8 mouse cellular contexts compared by ENCODE assay signal in genomic region chr7:45720413-45721233, GRCm38 (mm10). TPM values are rescaled to one million over a fixed set of nuclear protein-coding genes. Genes with fewer than 3 reads are reported as not detected.
DNase-seq lines count a peak whose midpoint lies in the region; ATAC-seq and TF ChIP-seq lines count a peak whose summit lies in the region.

Gene Fam83e (plus strand): TSS chr7:45721212.

- intact Hi-C loops in left cerebral cortex, postnatal 36 days (cut with DNase I) = no loop called here

- TF ChIP-seq RAD21 in CH12.LX (IDR thresholded peaks at IDR 0.05; ENCODE audit: low read depth, low read length) = no peak

- WGBS in heart, embryonic 11.5 days (ENCODE audit: insufficient replicate concordance) = 84% methylated on average over 14 of the region's 14 CpGs
- 82% methylated on average over 14 of the region's 14 CpGs for WGBS in liver, embryonic 11.5 days

- no peaks in the 10 kb centered on the region for H3K27me3 ChIP-seq in heart, embryonic 11.5 days (ENCODE audit: control insufficient read depth, insufficient read depth, low read length)
- H3K27me3 ChIP-seq in CH12.LX (replicated peaks) = no peaks in the 10 kb centered on the region
- H3K27me3 ChIP-seq in liver, embryonic 11.5 days (replicated peaks; ENCODE audit: control insufficient read depth, insufficient read depth, low read length) = no peaks in the 10 kb centered on the region

- H3K9me3 ChIP-seq in heart, embryonic 11.5 days (replicated peaks; ENCODE audit: control insufficient read depth, low read length) = no peaks in the 10 kb centered on the region
- no peaks in the 10 kb centered on the region for H3K9me3 ChIP-seq in CH12.LX (replicated peaks; ENCODE audit: low read length)
- H3K9me3 ChIP-seq in liver, embryonic 11.5 days (ENCODE audit: control insufficient read depth, low read length) = no peaks in the 10 kb centered on the region

- H3K79me2 ChIP-seq in CH12.LX (replicated peaks; ENCODE audit: control insufficient read depth, extremely low read depth, insufficient read depth, poor library complexity, severe bottlenecking) = peaks cover 35% of the 10 kb centered on the region

- no peak within 1 kb of the TSS for H3K4me3 ChIP-seq in heart, embryonic 11.5 days (ENCODE audit: low read depth, low read length)
- peak within 1 kb of the TSS in 1 of 3 experiments; percentile 100 for H3K4me3 ChIP-seq in CH12.LX (replicated peaks in 1 of 3; ENCODE audit: low read depth in 2 of 3, low read length in 2 of 3, poor library complexity in 1 of 3)
- peak within 1 kb of the TSS; percentile 71 for H3K4me3 ChIP-seq in liver, embryonic 11.5 days (ENCODE audit: low read depth, low read length)

- 0 out of 2 replicates have a peak within 1 kb of the TSS, but pooled peaks have one; percentile 22 for H3K9ac ChIP-seq in heart, embryonic 11.5 days (ENCODE audit: low read depth, low read length)
- 0 out of 2 replicates have a peak within 1 kb of the TSS, but pooled peaks have one; percentile 98 for H3K9ac ChIP-seq in CH12.LX (ENCODE audit: insufficient read depth, low read depth)
- no peak within 1 kb of the TSS for H3K9ac ChIP-seq in liver, embryonic 11.5 days (ENCODE audit: low read depth, low read length)

- ATAC-seq in heart, embryonic 11.5 days (replicated peaks; ENCODE audit: insufficient number of reproducible peaks, low FRiP score, low TSS enrichment) = no peak
- no peak for ATAC-seq in liver, embryonic 11.5 days (replicated peaks; ENCODE audit: low FRiP score)
- no peak for ATAC-seq in frontal cortex, adult (ENCODE audit: low TSS enrichment)

- H3K4me1 ChIP-seq in heart, embryonic 11.5 days (ENCODE audit: control insufficient read depth, insufficient read depth, low read length) = peaks cover 28% of the 10 kb centered on the region
- peaks cover 7 to 32% of the 10 kb centered on the region in 2 experiments; a peak in 3 of 4 replicates for H3K4me1 ChIP-seq in CH12.LX (ENCODE audit: control insufficient read depth in 1 of 2, insufficient read depth in 2 of 2)
- peaks cover 29% of the 10 kb centered on the region for H3K4me1 ChIP-seq in liver, embryonic 11.5 days (replicated peaks; ENCODE audit: control insufficient read depth, insufficient read depth, low read length)

- no peak for TF ChIP-seq EP300 in CH12.LX (IDR thresholded peaks at IDR 0.05; ENCODE audit: low read length)

- no peak within 1 kb of the TSS for H3K4me2 ChIP-seq in heart, embryonic 11.5 days
- H3K4me2 ChIP-seq in CH12.LX (ENCODE audit: insufficient read depth, low read depth, poor library complexity, severe bottlenecking) = peak within 1 kb of the TSS; percentile 39; the same call in 1 of the 2 replicates
- H3K4me2 ChIP-seq in liver, embryonic 11.5 days = peak within 1 kb of the TSS; percentile 86

- no peak within 1 kb of the TSS for H3K27ac ChIP-seq in heart, embryonic 11.5 days (ENCODE audit: low read depth, low read length)
- 0 out of 2 replicates have a peak within 1 kb of the TSS, but pooled peaks have one; percentile 4 for H3K27ac ChIP-seq in CH12.LX (ENCODE audit: insufficient read depth, low read depth)
- peak within 1 kb of the TSS; percentile 8; the same call in 1 of the 2 replicates for H3K27ac ChIP-seq in liver, embryonic 11.5 days (ENCODE audit: low read depth, low read length)

- no peak; the same call in 1 of the 2 replicates for TF ChIP-seq POLR2A in CH12.LX (IDR thresholded peaks at IDR 0.05; ENCODE audit: low read depth, low read length)
- no peak for TF ChIP-seq POLR2A in brain, embryonic 14.5 days (IDR thresholded peaks at IDR 0.05; ENCODE audit: borderline replicate concordance, extremely low read depth, insufficient read depth, insufficient read length, poor library complexity, severe bottlenecking)

- peak in 1 of 2 experiments; percentile 26; a peak in 2 of 4 replicates for TF ChIP-seq CTCF in CH12.LX (conservative IDR thresholded peaks at IDR 0.05 in 1 of 2, IDR thresholded peaks at IDR 0.05 in 1 of 2; ENCODE audit: low read depth in 2 of 2, low read length in 2 of 2)
- TF ChIP-seq CTCF in brain, embryonic 14.5 days (IDR thresholded peaks at IDR 0.05; ENCODE audit: borderline replicate concordance, extremely low read depth, insufficient read depth, insufficient read length) = peak; percentile 23; the same call in 1 of the 2 replicates

- H3K36me3 ChIP-seq in heart, embryonic 11.5 days (ENCODE audit: control insufficient read depth, insufficient read depth, low read length) = peaks cover 38% of the 10 kb centered on the region
- peaks cover 65 to 76% of the 10 kb centered on the region in 2 experiments for H3K36me3 ChIP-seq in CH12.LX (replicated peaks in 1 of 2; ENCODE audit: control insufficient read depth in 1 of 2, insufficient read depth in 1 of 2, low read length in 1 of 2)
- peaks cover 53% of the 10 kb centered on the region for H3K36me3 ChIP-seq in liver, embryonic 11.5 days (ENCODE audit: control insufficient read depth, insufficient read depth, low read length)

- dilution Hi-C loops in CH12.LX (cut with MboI; ENCODE audit: extremely low pct_ligation_motif_present, extremely low pct_unique_long_range_greater_than_20kb, low sequenced_read_pairs) = no loop called here

- in situ Hi-C loops in CH12.LX (cut with MboI; ENCODE audit: low pct_ligation_motif_present, low pct_unique_long_range_greater_than_20kb, low sequenced_read_pairs) = no loop called here

- DNase-seq in heart, adult 9 months (ENCODE audit: low spot score in 2 of 2) = no peak
- DNase-seq in CH12.LX (ENCODE audit: extremely low read depth) = no peak
- DNase-seq in brain, embryonic 14.5 days (ENCODE audit: low read depth) = no peak
- DNase-seq in liver, embryonic 11.5 days (ENCODE audit: low spot score) = no peak
- no peak for DNase-seq in left cerebral cortex, postnatal 36 days (ENCODE audit: low spot score in 2 of 2)
- no peak for DNase-seq in kidney, postnatal 14 days

TF ChIP-seq in CH12.LX, 34 proteins besides CTCF, POLR2A, EP300 and RAD21:
- TF ChIP-seq NELFE (IDR thresholded peaks at IDR 0.05; ENCODE audit: low read depth, low read length) (0 out of 2 replicates have a peak, but pooled peaks have one; percentile 16), JUND (conservative IDR thresholded peaks at IDR 0.05; ENCODE audit: low read depth, low read length) (no peak)

RNA-seq across cellular contexts. Expression of gene Fam83e, which starts in this region (rescaled TPM):
- 0.58 and 0.67 TPM in 2 replicates for polyA plus RNA-seq in heart, embryonic 11.5 days (2014; fragmentation: Nextera tagmentation; extraction: Ambion mirVana)
- total RNA-seq in CH12.LX (2012; rRNA removed) (1.3 and 1.4 TPM in 2 replicates), CH12.LX (2014; rRNA removed) (0.13 and 0.39 TPM in 2 replicates)
- 0.40 and 0.74 TPM in 2 replicates for polyA plus RNA-seq in CH12.LX (2012; ENCODE audit: insufficient read length, low read depth)
- 0.68 and 0.83 TPM in 2 replicates for polyA plus RNA-seq in brain, embryonic 14.5 days (2012; rRNA removed)
- 0.77 and 1.1 TPM in 2 replicates for polyA plus RNA-seq in liver, embryonic 11.5 days (2014; fragmentation: Nextera tagmentation; extraction: Ambion mirVana)
- not detected for total RNA-seq in left cerebral cortex, postnatal 36 days (2021)
